Mouse (Mus musculus) liver, embryonic 14.5 days (tissue): ENCODE data around the gene Umad1.

Experiments used
- CTCF ChIP-seq: IDR thresholded peaks from 2 replicates; pipeline ENCODE4 v1.5.1; 2016; ENCODE audit warnings: antibody characterized with exemption, low read depth, control low read depth
- EP300 ChIP-seq: IDR thresholded peaks from 2 replicates; pipeline ENCODE4 v1.6.1; 2016; ENCODE audit warnings: antibody characterized with exemption, low read depth

DNA sequence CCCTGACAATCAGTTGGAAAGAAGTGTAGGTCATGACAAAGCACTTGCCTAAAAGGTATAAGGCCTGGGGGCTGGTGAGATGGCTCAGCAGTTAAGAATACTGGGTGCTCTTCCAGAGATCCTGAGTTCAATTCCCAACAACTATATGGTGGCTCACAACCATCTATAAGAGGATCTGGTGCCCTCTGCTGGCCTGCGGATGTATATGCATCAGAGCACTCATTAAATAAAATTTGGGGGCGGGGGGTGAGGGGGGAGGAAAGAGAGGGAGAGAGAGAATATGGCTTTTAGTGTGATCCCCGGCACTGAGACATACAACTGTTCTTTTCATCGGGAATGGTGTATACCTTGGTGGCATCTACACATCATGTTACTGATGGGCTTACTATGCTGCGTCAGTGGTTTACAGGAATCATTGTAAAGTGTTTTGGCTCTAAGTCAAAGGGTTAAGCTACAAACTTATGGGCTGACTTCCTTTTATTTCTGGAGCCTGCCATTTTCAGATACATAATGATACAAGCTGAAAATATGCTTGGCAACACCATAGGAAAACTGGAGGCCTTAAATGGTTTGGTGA, 19.4 kb downstream of the Umad1 start:
- TF ChIP-seq EP300 (no peak), CTCF (peak; percentile 62)
